Mouse (Mus musculus) ES-CJ7 (cell line): Measurements from ENCODE around the gene Cdc25b.

Experiments
- DNase-seq: peaks from one replicate; pipeline ENCODE4 v3.0.0; 2011; ENCODE audit warnings: low read depth, low spot score

The Cdc25b gene

DNA sequence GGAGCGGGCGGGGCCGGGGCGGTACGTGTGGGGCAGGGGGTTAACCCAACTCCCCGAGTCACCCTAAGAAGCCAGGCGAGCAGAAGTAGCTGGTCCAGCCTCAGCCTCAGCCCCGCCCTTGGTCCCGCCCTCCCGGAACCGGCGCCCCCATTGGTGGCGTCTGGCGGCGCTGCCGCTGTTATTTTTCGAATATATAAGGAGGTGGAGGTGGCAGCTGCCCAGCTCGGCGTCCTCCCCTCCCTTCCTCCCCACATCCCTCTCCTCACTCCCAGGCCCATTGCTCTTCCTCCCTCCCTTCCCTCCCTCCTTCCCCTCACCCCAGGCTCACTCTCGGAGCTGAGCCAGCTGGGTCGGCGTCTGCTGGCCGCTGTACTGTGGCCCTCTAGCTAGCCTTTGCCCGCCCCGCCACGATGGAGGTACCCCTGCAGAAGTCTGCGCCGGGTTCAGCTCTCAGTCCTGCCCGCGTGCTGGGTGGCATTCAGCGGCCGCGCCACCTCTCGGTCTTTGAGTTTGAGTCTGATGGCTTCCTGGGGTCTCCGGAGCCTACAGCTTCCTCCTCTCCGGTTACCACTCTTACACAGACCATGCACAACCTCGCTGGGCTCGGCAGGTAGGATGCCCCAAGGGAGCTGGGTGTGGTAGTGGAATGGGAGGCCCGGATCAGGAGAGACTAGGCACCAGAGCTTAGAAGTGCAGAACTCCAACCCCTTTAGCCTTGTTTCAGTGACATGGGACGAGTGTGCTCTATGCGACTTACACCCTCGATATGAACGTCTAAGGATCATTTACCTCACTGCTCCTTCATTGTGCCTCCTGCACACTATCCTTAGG, at the start of gene Cdc25b, which contains the start of gene Spef1:
Cdc25b (plus strand) TSS at position 179 of the 831 bp plus-strand sequence.
Spef1 (minus strand) TSS at position 512 of the 831 bp plus-strand sequence.
- DNase-seq = peak; percentile 76

DNA sequence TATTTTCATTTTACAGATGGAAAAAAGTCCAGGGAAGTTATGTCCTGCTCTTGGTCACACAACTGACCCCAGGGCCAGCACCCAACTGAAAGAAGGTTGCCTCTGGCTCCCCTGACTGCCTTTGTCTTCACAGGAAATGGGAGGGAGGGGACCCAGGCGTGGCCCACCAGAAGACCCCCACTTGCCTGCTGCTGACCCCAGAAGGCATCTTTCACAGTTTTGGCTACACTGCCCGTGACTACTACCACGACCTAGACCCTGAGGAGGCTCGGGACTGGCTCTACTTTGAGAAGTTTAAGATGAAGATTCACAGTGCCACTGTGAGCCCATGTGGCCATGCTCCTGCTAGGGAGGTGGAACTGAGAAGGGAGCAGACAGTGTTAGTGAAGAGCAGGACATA, 48.5 kb upstream of the Cdc25b start:
- DNase-seq = no peak

DNA sequence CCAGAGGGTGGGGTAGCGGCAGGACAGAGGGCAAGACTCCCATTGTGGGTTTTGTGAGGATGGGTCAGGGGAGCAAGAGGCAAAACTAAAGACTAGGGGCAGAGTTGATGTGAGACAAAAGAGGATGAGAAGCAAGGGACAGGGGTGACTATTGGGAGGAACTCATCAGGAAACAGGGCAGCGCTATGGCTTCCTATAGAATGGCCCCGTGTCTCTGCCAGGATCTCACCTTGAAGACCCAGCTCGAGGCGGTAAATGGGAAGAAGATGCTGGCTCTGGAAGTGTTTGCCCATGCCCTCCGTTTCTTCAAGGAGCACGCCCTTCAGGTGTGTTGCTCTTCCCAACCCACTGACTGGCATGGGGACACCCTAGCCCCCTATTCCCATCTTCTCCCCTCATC, 48.0 kb upstream of the Cdc25b start:
- no peak for DNase-seq

DNA sequence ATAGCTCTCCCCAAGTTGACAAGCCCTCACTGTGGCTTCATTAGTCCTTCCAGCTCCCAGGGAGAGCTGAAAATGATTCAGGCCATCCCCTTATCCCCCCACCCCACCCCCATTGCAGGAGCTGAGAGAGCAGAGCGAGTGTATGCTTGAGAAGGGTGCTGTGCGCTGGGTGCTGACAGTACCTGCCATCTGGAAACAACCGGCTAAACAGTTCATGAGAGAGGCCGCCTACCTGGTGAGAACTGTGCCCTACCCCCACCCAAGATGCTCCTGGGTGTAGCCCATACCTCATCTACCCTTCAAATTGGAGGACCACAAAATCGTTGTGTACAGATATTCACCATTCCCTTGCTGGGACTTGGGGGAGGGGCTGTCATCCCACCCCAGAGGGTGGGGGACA, 47.5 kb upstream of the Cdc25b start:
- no peak for DNase-seq

DNA sequence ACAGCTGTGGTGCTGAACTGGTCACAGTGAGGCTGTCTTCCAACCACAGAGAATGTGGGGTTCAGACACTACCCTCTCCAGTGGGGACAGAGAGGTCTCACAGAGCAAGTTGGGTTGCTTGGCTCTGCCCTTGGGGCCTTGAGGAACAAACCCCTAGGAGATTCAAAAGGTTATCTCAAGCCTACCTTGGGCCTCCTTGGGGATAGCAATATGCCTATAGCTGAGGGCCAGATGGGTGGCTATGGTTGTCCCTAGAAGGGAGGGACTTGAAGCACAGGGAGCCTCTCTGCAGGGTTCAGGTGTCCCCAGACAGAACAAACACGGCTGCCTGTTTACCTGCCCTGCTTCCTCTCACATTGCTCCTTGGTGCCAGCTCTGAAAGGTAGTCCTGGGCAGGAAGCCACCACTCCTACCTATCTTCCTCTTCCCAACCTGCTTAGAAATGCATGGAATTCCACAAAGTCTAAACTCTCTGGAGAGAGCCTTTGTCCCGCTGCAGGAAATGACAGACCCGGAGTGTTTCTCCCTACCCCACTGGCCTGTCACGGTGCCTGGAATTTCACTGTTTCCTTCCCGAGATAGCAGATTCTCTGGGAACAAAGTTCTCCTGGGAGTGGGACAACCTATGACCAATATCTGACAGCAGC, 46.7 kb upstream of the Cdc25b start:
- no peak for DNase-seq

DNA sequence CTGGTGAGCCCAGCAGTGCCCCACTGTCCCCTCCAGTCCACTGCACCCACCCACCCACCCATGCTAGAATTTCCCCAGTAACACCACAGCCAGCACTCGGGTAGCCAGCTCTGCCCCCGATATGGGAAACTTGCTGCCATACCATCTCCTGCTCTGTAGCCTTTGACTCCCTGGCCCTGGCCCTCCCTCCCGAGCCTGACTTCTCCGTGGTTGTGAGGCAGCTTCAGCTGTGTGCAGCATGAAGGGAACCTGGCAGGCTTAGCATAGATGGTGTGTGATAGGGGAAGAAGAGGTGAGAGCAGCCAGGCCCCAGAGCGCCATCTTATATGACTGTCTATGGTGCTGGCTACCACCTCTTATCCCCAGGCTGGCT, 46.2 kb upstream of the Cdc25b start:
- DNase-seq = no peak

DNA sequence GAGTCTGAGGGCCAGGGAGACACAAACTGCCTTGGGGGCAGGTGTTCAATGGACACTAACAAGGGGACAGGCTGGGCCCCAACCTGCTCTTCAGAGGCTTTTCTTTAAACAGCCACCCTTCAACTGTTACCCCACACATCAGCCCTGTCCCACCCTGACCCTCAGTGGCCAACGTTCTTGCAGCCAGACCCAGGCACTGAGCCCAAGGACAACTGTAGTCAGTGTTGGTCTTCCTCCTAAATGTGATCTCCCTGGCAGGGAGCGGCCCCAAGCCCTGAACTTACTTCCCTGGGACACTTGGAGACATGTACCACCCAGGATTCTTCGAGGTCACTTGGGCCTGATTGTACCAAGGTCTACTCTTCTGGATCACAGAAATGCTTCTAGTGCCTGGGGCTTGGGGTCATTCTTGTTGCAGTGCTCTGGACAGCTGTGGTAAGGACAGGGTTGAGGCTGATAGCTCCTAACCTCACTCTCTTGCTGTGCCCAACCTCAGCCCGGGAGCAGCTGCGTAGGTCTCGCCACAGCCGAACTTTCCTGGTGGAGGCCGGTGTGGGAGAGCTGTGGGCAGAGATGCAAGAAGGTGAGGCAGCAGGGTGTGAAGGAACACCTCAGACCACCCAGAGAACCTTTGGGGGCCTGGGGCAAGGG, 45.3 kb upstream of the Cdc25b start:
- no peak for DNase-seq

DNA sequence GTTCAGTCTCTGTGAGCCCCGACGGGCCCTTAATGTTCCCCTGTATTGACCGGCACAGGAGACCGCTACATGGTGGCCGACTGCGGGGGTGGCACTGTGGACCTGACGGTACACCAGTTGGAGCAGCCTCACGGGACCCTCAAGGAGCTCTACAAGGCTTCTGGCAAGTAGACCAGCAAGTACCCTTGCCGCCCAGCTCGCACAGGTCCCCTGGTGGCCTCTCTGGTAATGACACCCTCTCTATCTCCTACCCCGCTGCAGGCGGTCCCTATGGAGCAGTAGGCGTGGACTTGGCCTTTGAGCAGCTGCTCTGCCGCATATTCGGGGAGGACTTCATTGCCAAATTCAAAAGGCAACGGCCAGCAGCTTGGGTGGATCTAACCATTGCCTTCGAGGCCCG, 44.2 kb upstream of the Cdc25b start:
- peak; percentile 93 for DNase-seq

DNA sequence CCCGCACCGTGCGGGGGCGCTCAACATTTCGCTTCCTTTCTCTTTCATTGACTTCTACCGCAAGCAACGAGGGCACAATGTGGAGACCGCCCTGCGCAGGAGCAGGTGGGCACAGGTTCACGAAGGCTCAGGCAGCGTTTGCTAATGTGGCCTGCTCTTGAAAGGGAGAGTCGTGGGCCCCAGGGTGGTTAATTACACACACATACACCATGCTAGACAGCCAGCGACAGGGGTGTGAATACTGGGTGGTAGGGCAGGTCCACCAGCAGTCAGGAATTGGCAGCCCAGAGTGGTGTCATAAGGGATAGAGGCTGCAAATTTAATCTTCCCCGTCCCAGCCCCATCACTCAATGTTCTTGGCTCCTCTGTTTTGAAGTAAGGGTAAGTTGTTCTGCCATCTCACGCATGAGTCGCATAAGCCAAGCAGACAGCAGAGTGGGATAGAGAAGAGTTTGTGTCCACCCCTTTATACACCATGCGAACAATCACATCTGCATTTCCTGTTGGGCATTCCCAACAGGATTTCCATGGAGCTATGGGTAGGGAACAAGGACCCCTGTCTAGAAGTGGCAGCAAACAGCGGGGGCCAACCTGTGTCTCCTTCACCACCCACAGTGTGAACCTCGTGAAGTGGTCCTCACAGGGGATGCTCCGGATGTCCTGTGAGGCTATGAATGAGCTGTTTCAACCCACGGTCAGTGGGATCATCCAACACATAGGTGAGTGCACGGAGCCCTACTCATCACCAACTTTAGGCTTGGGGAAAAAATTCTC, 43.6 kb upstream of the Cdc25b start:
- DNase-seq = no peak

DNA sequence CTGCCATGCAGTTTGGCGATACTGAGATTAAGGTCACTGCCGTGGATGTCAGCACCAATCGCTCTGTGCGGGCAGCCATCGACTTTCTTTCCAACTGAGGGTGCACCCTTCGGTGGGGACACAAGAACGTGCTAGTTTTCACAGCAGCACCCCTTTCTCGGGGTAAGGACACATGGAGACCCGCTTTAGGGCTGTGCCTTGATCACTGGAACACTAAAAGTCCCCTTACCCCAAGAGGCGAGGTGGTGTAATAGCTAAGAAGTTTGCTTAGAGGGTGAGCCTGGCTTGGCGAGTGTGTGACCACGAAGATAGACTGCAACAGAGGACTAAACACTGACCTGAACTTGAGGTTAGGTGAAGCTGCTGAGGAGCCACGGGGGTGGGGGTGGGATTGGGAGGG, 41.6 kb upstream of the Cdc25b start:
- peak; percentile 46 for DNase-seq

DNA sequence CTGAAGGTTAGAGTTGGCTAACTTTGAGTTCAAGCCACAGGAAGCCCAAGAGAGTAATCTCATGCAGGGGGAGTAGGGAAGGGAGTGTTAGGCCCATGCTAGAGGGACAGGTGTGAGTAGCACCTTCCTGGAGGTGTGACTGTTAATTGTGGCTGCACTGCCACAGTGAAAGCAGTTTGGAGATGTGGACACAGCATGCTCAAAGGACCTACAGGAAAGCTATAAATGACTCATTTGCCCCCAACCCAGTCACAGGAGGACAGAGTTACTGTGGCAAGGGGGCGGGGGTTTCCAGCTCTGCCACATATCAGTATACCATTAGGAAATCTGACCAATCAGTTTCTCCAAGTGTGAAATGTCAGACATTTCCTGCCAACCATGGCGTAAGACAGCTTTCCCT, 41.2 kb upstream of the Cdc25b start:
- no peak for DNase-seq

DNA sequence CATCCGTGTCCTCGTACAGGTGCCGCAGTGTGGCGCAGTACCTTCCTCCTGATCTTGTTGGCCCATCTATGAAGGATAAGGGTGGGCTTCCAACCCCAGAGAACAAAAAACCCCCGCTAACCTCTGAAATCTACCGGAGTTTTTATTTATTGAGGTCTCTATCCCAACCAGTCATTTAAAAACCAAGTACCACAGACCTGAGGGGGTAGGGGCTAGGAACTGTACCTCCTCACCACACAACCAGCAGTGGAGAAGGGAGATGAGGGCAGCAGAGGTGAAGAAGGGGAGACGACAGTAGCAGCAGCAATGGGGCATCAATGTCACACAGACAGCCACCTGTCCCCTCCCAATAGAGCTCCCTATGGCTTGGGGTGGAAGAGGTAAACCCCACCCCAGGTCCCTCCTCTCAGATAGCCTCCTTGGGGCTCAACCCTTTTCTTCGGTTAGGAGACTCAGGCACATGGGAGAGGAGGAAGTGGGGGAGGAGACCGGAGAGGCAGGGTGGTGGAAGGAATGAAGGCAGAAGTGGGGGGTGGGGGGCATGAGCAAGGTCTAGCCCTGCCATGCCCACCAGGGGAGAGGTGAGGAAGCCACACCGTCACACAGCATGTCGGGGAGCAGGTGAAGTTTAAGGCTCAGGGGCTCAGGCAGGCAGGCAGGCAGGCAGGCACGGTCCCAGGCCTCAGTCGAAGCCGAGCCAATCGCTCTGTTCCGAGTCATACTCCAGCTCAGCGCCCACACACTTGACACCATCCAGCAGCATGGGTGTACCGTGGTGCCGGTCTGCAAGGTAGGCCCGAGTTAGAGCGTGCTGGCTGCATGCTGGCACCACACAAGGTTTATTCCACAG, 40.3 kb upstream of the Cdc25b start:
- DNase-seq = no peak

DNA sequence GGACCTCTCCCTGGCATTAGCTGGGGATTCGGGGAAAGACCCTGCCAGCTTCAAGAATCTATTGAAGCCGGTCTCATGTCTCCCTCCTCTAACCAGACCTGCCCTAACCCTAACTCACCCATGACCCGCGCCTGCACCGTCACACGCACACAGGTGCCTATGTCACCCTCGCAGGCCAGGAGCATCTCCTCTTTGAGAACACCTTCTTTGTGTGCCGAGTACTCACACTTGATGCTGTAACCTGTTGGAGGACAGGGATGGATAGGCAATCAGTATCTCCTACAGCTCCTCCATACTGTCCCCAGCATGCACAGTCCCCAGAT, 39.7 kb upstream of the Cdc25b start:
- no peak for DNase-seq

DNA sequence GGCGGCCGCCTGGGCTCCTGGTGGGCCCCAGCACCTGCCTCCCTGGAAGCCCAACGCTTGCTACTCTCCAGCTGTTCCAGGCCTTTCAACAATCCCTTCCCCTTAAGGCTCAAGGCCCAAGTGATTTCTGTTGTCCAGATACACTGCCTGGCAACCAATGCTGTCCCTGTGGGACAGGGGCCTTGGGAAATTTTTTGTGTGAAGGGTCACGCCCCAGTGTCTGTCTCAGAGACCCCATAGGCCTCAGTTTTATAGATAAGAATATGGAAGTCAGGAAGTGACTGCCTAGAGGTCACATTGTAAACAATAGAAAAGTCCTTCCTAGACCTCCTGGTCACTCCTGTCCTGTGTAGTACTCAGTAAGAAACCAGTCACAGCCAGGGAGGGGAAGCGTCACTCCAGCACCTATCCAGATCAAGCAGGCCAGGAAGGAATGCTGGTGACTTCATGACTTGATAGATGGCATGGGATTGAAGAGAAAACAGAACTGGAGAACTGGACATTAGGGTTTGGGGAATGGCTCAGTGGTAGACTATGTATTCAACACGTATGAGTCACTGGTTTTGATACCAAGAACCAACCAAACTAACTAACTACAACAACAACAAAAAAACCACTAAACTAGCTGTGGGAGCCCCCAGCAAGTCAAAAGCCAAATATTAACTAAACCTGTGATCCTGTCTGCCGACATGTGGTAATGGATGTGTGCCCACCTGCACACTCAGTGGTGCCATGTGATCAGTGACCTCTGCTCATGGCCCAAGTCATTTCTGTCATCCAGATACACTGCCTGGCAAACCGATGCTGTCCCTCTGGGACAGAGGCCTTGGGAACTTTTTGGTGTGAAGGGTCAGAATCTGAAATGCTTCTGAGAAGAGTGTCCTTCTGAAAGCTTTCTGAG, 38.1 kb upstream of the Cdc25b start:
- DNase-seq = no peak

DNA sequence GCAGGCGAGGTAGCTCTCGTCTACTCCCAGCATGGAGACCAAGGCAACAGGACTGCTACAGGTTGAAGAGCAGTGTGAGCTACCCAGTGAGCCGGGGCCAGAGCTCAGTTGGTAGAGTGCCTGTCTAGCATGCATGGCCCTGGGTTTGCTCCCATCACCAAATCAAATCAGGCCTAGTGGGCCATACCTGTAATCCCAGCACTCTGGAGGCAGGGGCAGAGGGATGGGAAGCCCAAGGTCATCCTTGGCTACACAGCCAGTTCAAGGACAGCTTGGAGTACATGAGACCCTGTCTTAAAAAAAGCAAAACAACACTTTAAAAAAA, 37.5 kb upstream of the Cdc25b start:
- DNase-seq = no peak

DNA sequence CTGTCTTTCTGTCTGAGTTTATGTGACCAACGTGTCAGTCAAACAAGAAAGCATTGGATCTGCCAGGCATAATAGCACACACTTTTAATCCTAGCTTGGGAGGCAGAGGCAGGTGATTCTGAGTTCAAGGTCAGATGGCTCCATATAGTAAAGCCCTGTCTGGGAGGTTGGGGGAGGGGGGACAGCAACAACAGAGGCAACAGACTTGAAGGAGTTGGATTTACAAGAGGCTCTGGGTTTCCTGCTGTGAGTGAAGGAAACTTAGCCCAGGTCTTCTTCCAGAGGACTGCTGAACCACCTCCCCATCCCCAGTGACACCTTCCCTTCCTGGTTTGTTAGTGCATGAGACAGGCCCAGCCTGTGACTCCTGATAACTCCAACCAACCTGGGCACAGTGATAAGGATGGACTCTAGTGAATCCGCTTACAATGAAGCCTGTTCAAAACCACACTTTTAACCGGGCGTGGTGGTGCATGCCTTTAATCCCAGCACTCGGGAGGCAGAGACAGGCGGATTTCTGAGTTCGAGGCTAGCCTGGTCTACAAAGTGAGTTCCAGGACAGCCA, 34.5 kb upstream of the Cdc25b start:
- peak; percentile 94 for DNase-seq

DNA sequence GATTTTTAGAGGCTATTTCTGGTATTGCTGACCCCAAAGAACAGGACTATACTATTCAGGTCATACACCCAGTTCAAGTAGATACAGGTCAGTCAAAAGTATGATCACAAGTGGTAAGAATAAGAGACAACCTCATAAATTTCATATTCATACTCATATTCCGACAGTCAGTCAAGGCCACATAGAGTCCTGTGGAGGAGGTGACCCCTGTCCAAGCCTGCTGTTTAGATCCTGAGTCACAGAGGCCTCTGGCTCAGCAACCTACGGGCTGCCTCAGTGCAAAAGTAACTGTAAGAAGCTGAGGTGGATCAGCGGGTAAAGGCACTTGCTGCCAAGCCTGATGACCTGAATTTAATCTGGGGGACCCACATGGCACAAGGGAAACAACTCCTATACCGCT, 32.7 kb upstream of the Cdc25b start:
- DNase-seq = no peak

DNA sequence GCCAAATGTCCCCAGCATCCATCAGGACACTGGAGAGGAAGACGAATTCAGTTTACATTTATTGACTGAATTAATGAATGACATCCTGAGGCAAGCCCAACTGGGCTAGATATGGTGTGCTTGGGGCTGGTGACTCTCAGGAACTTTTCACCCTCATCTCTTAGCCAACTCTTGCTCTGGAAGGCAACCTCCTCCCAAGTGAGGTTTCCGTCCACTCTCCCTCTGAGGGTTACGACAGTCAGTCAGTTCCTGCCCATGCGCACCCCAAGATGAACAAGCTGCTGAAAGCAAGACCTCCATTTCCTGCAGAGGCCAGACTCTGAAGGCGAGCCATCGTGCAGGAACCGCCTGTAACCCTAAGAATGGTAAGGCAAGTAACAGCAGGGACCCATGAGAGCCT, 29.8 kb upstream of the Cdc25b start:
- no peak for DNase-seq

DNA sequence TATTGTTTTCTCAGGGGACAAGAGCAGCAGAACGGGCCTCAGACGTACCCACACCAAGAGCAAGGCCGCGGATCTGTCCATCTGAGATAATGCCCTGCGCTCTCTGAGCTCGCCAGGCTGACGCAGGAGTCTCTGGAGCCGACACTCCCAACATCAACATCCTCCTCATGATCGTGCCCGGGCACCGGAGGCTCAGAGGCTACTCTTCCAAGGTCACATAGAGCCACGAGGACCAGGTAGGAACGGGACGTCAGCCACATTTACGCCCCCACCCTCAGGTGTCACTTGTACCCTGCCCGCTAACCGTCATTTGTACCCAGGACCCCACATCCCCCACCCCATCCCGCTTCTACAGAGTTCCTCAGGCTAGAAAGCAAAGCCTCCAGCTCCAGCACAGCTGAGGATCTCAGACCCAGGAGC, 27.2 kb upstream of the Cdc25b start:
- DNase-seq = no peak
